Mouse (Mus musculus): Measurements from ENCODE around the gene Bdnf. TPM values are rescaled to one million over a fixed set of nuclear protein-coding genes. Genes with fewer than 3 reads are reported as not detected.

Gene Bdnf
- polyA plus RNA-seq (2015; fragmentation: Nextera tagmentation; extraction: Ambion mirVana) = 0.36 TPM in 2 replicates

GRCm38 (mm10) chr2:109674532-109674931, at the start of gene Bdnf:
Bdnf (plus strand) TSS chr2:109674700.
- no peak for DNase-seq (ENCODE audit: low spot score)

- DNase-seq (ENCODE audit: low spot score) = no peak
These were observed 47.6 kb upstream of the Bdnf start for GRCm38 (mm10) chr2:109626864-109627263.

GRCm38 (mm10) chr2:109673509-109674455, 718 bp upstream of the Bdnf start:
- DNase-seq (ENCODE audit: low spot score) = no peak

GRCm38 (mm10) chr2:109675051-109675450, 551 bp downstream of the Bdnf start:
- DNase-seq (ENCODE audit: low spot score) = no peak

- DNase-seq (ENCODE audit: low spot score) = no peak
These were observed 1.6 kb downstream of the Bdnf start for GRCm38 (mm10) chr2:109675973-109676617.

- DNase-seq (ENCODE audit: low spot score) = no peak
These were observed 2.1 kb downstream of the Bdnf start for GRCm38 (mm10) chr2:109676618-109676974.

GRCm38 (mm10) chr2:109677221-109678089, 3.0 kb downstream of the Bdnf start:
- no peak for DNase-seq (ENCODE audit: low spot score)

- no peak for DNase-seq (ENCODE audit: low spot score)
These were observed 3.5 kb downstream of the Bdnf start for GRCm38 (mm10) chr2:109678090-109678409.

GRCm38 (mm10) chr2:109678454-109678853, 4.0 kb downstream of the Bdnf start:
- DNase-seq (ENCODE audit: low spot score) = no peak

GRCm38 (mm10) chr2:109679446-109679845, 4.9 kb downstream of the Bdnf start:
- DNase-seq (ENCODE audit: low spot score) = no peak

GRCm38 (mm10) chr2:109681071-109681470, 6.6 kb downstream of the Bdnf start:
- DNase-seq (ENCODE audit: low spot score) = no peak

GRCm38 (mm10) chr2:109688661-109689060, 14.2 kb downstream of the Bdnf start:
- no peak for DNase-seq (ENCODE audit: low spot score)

- no peak for DNase-seq (ENCODE audit: low spot score)
These were observed 18.0 kb downstream of the Bdnf start for GRCm38 (mm10) chr2:109692266-109693177.

GRCm38 (mm10) chr2:109693178-109694115, 18.9 kb downstream of the Bdnf start:
- no peak for DNase-seq (ENCODE audit: low spot score)

GRCm38 (mm10) chr2:109694116-109694837, 19.8 kb downstream of the Bdnf start:
- no peak for DNase-seq (ENCODE audit: low spot score)

GRCm38 (mm10) chr2:109694838-109695225, 20.3 kb downstream of the Bdnf start:
- no peak for DNase-seq (ENCODE audit: low spot score)

GRCm38 (mm10) chr2:109697151-109697550, 22.7 kb downstream of the Bdnf start:
- no peak for DNase-seq (ENCODE audit: low spot score)

GRCm38 (mm10) chr2:109700291-109700690, 25.8 kb downstream of the Bdnf start:
- no peak for DNase-seq (ENCODE audit: low spot score)

- DNase-seq (ENCODE audit: low spot score) = no peak
These were observed 29.1 kb downstream of the Bdnf start for GRCm38 (mm10) chr2:109703588-109703987.

Measured in thymus, postnatal 0 days (tissue).